ENCODE assay signal across 22 mouse cellular contexts in genomic region chr5:150140513-150140912, GRCm38 (mm10).
"Had no signal": no experiment of that assay in that cellular context is flagged by ENCODE, and none has a peak within 500 bp of the region (broad histone marks: within the 10 kb centered on the region; RNA-seq: fewer than 3 reads in every experiment).

No protein-coding gene starts in this region.

- H3K9ac ChIP-seq: limb, embryonic 13.5 days; liver, embryonic 12.5 days; liver, embryonic 15.5 days; lung, embryonic 15.5 days; neural tube, embryonic 12.5 days; neural tube, embryonic 15.5 days; stomach, embryonic 15.5 days had no signal

- H3K36me3 ChIP-seq: limb, embryonic 10.5 days; limb, embryonic 13.5 days; liver, embryonic 12.5 days; liver, embryonic 15.5 days; lung, embryonic 15.5 days; neural tube, embryonic 12.5 days; neural tube, embryonic 15.5 days; stomach, embryonic 15.5 days had no signal

- H3K9me3 ChIP-seq: limb, embryonic 10.5 days; limb, embryonic 13.5 days; liver, embryonic 12.5 days; liver, embryonic 15.5 days; lung, embryonic 15.5 days; neural tube, embryonic 12.5 days; neural tube, embryonic 15.5 days; stomach, embryonic 15.5 days had no signal

- ATAC-seq: intestine, postnatal 0 days; liver, embryonic 12.5 days had no signal

- DNase-seq: kidney, adult 2 months; kidney, postnatal 36 days; liver; lung, adult 18-20 months; lung, postnatal 10 days; midbrain, embryonic 14.5 days; right cerebral cortex, adult 18-20 months; right cerebral cortex, postnatal 14 days; right cerebral cortex, postnatal 4 days; thymus, postnatal 36 days had no signal

- H3K27me3 ChIP-seq: limb, embryonic 13.5 days; liver, embryonic 12.5 days; liver, embryonic 15.5 days; lung, embryonic 15.5 days; neural tube, embryonic 12.5 days; neural tube, embryonic 15.5 days; stomach, embryonic 15.5 days had no signal

- H3K4me1 ChIP-seq: limb, embryonic 10.5 days; limb, embryonic 13.5 days; neural tube, embryonic 12.5 days; stomach, embryonic 15.5 days had no signal

- H3K27ac ChIP-seq: kidney, postnatal 0 days; limb, embryonic 10.5 days; limb, embryonic 13.5 days; liver, embryonic 12.5 days; liver, embryonic 15.5 days; lung, embryonic 15.5 days; macrophage; neural tube, embryonic 12.5 days; neural tube, embryonic 15.5 days; stomach, embryonic 15.5 days had no signal

- H3K4me3 ChIP-seq: limb, embryonic 10.5 days; limb, embryonic 13.5 days; liver, embryonic 12.5 days; liver, embryonic 15.5 days; lung, embryonic 15.5 days; neural tube, embryonic 12.5 days; neural tube, embryonic 15.5 days; stomach, embryonic 15.5 days had no signal

- H3K4me2 ChIP-seq: limb, embryonic 13.5 days; liver, embryonic 12.5 days; liver, embryonic 15.5 days; lung, embryonic 15.5 days; midbrain, embryonic 11.5 days; neural tube, embryonic 12.5 days; neural tube, embryonic 15.5 days; stomach, embryonic 15.5 days had no signal
